Mouse (Mus musculus) neural tube, embryonic 11.5 days (tissue): ENCODE measurements at regions not wholly inside any gene's neighbourhood (a gene's known extent, or its start where the extent isn't known, plus 50 kb on each side); places are given as distances from the start of the nearest gene placed in this dataset.

Experiments used
- ATAC-seq: fragments of 200-750 bp; cut with Nextera tagmentation; 2 replicates; pipeline ENCODE4 v1.8.0; 2017; ENCODE audit warnings: moderate number of reproducible peaks, mild to moderate bottlenecking, moderate TSS enrichment, moderate library complexity; ENCODE audit not compliant: insufficient read depth, low FRiP score, low TSS enrichment
- DNase-seq: peaks from one replicate; pipeline ENCODE4 v3.0.0-alpha.2; 2015; ENCODE audit warnings: low spot score
- H3K27ac ChIP-seq: fragments of 300-500 bp; sonication (generic); 2 replicates; pipeline ENCODE4 v1.5.1; 2014; ENCODE audit warnings: low read depth, mild to moderate bottlenecking, low read length
- H3K27me3 ChIP-seq: fragments of 300-500 bp; sonication (generic); 2 replicates; pipeline ENCODE4 v1.6.1; 2014; ENCODE audit warnings: mild to moderate bottlenecking, low read length, mixed read lengths; ENCODE audit not compliant: control insufficient read depth, insufficient read depth
- H3K36me3 ChIP-seq: fragments of 300-500 bp; sonication (generic); 2 replicates; pipeline ENCODE4 v1.6.1; 2014; ENCODE audit warnings: mild to moderate bottlenecking, low read length, moderate library complexity, mixed read lengths; ENCODE audit not compliant: control insufficient read depth, insufficient read depth
- H3K4me1 ChIP-seq: fragments of 300-500 bp; sonication (generic); 2 replicates; pipeline ENCODE4 v1.6.1; 2014; ENCODE audit warnings: low read length, mixed read lengths; ENCODE audit not compliant: control insufficient read depth, insufficient read depth
- H3K4me2 ChIP-seq: fragments of 300-500 bp; sonication (generic); 2 replicates; pipeline ENCODE4 v1.6.1; 2014; ENCODE audit warnings: low read depth, mild to moderate bottlenecking, moderate library complexity
- H3K4me3 ChIP-seq: fragments of 300-500 bp; sonication (generic); 2 replicates; pipeline ENCODE4 v1.5.1; 2014; ENCODE audit warnings: low read depth, low read length
- H3K9ac ChIP-seq: fragments of 300-500 bp; sonication (generic); 2 replicates; pipeline ENCODE4 v1.6.1; 2014; ENCODE audit warnings: mild to moderate bottlenecking, low read length
- H3K9me3 ChIP-seq: fragments of 300-500 bp; sonication (generic); 2 replicates; pipeline ENCODE4 v1.6.1; 2016; ENCODE audit warnings: low read length; ENCODE audit not compliant: control insufficient read depth
- WGBS: fragments of 180-500 bp; shearing (Covaris S2); extraction: QIAGEN DNeasy Blood & Tissue Kit; methylation state at CpG from one replicate; pipeline ENCODE4 v1.1.7; 2014; 5-methylcytosine and 5-hydroxymethylcytosine counted together

- Histone ChIP-seq H3K4me2 (no peak overlapping the region), H3K27ac (no peak overlapping the region), H3K4me1 (no peaks in the 10 kb centered on the region), H3K36me3 (no peaks in the 10 kb centered on the region), H3K27me3 (no peaks in the 10 kb centered on the region), H3K4me3 (no peak overlapping the region), H3K9ac (no peak overlapping the region), H3K9me3 (no peaks in the 10 kb centered on the region)
- 82% methylated on average over 6 of the region's 6 CpGs for WGBS
- DNase-seq (no peak), ATAC-seq (no peak)
Measured at GRCm38 (mm10) chr10:70372411-70373136, 67.7 kb upstream of the Fam13c start.

- WGBS, result 94% methylated on average over 8 of the region's 8 CpGs
- DNase-seq, result no peak
- Histone ChIP-seq H3K9me3 (no peaks in the 10 kb centered on the region), H3K36me3 (no peaks in the 10 kb centered on the region), H3K27ac (no peak overlapping the region), H3K4me3 (no peak overlapping the region), H3K4me1 (no peaks in the 10 kb centered on the region), H3K4me2 (no peak overlapping the region), H3K9ac (no peak overlapping the region), H3K27me3 (no peaks in the 10 kb centered on the region)
- ATAC-seq, result no peak
Measured at GRCm38 (mm10) chr10:70373207-70373606, 67.1 kb upstream of the Fam13c start.

- Histone ChIP-seq H3K9me3 (no peaks in the 10 kb centered on the region), H3K9ac (no peak overlapping the region), H3K4me2 (no peak overlapping the region), H3K4me1 (no peaks in the 10 kb centered on the region), H3K4me3 (no peak overlapping the region), H3K27me3 (no peaks in the 10 kb centered on the region), H3K36me3 (no peaks in the 10 kb centered on the region), H3K27ac (no peak overlapping the region)
- ATAC-seq (no peak), DNase-seq (no peak)
- 90% methylated on average over 5 of the region's 5 CpGs for WGBS
Measured at GRCm38 (mm10) chr10:70373836-70374235, 66.4 kb upstream of the Fam13c start.

GRCm38 (mm10) chr10:70374726-70375125 lies 65.6 kb upstream of the Fam13c start:
- H3K9ac ChIP-seq, result no peak overlapping the region
- H3K4me1 ChIP-seq, result no peaks in the 10 kb centered on the region
- WGBS, result 76% methylated on average over 7 of the region's 7 CpGs
- no peak overlapping the region for H3K4me3 ChIP-seq
- H3K4me2 ChIP-seq, result no peak overlapping the region
- H3K27me3 ChIP-seq, result no peaks in the 10 kb centered on the region
- no peak overlapping the region for H3K27ac ChIP-seq
- H3K36me3 ChIP-seq, result no peaks in the 10 kb centered on the region
- H3K9me3 ChIP-seq, result no peaks in the 10 kb centered on the region
- ATAC-seq (no peak), DNase-seq (no peak)

- Histone ChIP-seq H3K9me3 (no peaks in the 10 kb centered on the region), H3K36me3 (no peaks in the 10 kb centered on the region), H3K9ac (no peak overlapping the region), H3K4me3 (no peak overlapping the region), H3K4me2 (no peak overlapping the region), H3K4me1 (no peaks in the 10 kb centered on the region), H3K27ac (no peak overlapping the region), H3K27me3 (no peaks in the 10 kb centered on the region)
- WGBS, result 33% methylated on average over 7 of the region's 7 CpGs
- ATAC-seq (peak; percentile 88), DNase-seq (peak; percentile 17)
Measured at GRCm38 (mm10) chr10:70380041-70380651, 60.1 kb upstream of the Fam13c start.

- Histone ChIP-seq H3K36me3 (no peaks in the 10 kb centered on the region), H3K4me3 (no peak overlapping the region), H3K27me3 (no peaks in the 10 kb centered on the region), H3K4me2 (no peak overlapping the region), H3K9ac (no peak overlapping the region), H3K9me3 (no peaks in the 10 kb centered on the region), H3K4me1 (no peaks in the 10 kb centered on the region), H3K27ac (no peak overlapping the region)
- WGBS, result 84% methylated on average over 4 of the region's 4 CpGs
- no peak for ATAC-seq
- DNase-seq, result no peak
Measured at GRCm38 (mm10) chr10:70384689-70385088, 55.6 kb upstream of the Fam13c start.

GRCm38 (mm10) chr10:70387729-70388128 lies 52.6 kb upstream of the Fam13c start:
- Histone ChIP-seq H3K4me1 (no peaks in the 10 kb centered on the region), H3K9ac (no peak overlapping the region), H3K27ac (no peak overlapping the region), H3K36me3 (no peaks in the 10 kb centered on the region), H3K9me3 (no peaks in the 10 kb centered on the region), H3K4me3 (no peak overlapping the region), H3K4me2 (no peak overlapping the region), H3K27me3 (no peaks in the 10 kb centered on the region)
- DNase-seq (no peak), ATAC-seq (no peak)
- 89% methylated on average over 5 of the region's 5 CpGs for WGBS
